Mouse (Mus musculus) embryonic facial prominence, embryonic 14.5 days (tissue): Measurements from ENCODE around the gene Atxn1. TPM values are rescaled to one million over a fixed set of nuclear protein-coding genes. Genes with fewer than 3 reads are reported as not detected.
A peak's percentile ranks its signal among the peaks of the same experiment; 100 is the strongest.

Experiments used
- ATAC-seq: fragments of 200-750 bp; cut with Nextera tagmentation; 2 replicates; pipeline ENCODE4 v1.8.0; 2017; ENCODE audit warnings: low read depth, moderate number of reproducible peaks, moderate TSS enrichment
- DNase-seq: peaks from one replicate; pipeline ENCODE4 v3.0.0-alpha.2; 2015; ENCODE audit warnings: low spot score
- H3K27ac ChIP-seq: fragments of 300-500 bp; sonication (generic); replicated peaks from 2 replicates; pipeline ENCODE4 v1.5.1; 2014; ENCODE audit warnings: low read depth, mild to moderate bottlenecking, low read length, moderate library complexity
- H3K27me3 ChIP-seq: fragments of 300-500 bp; sonication (generic); replicated peaks from 2 replicates; pipeline ENCODE4 v1.6.1; 2014; ENCODE audit warnings: low read length; ENCODE audit not compliant: control insufficient read depth, insufficient read depth
- H3K36me3 ChIP-seq: fragments of 300-500 bp; sonication (generic); 2 replicates; pipeline ENCODE4 v1.6.1; 2014; ENCODE audit warnings: low read length, mixed read lengths; ENCODE audit not compliant: control insufficient read depth, insufficient read depth
- H3K4me1 ChIP-seq: fragments of 300-500 bp; sonication (generic); 2 replicates; pipeline ENCODE4 v1.6.1; 2014; ENCODE audit warnings: antibody characterized with exemption, low read length; ENCODE audit not compliant: control insufficient read depth, insufficient read depth
- H3K4me2 ChIP-seq: fragments of 300-500 bp; sonication (generic); 2 replicates; pipeline ENCODE4 v1.6.1; 2014; ENCODE audit warnings: low read depth, mild to moderate bottlenecking, low read length, moderate library complexity, mixed read lengths
- H3K4me3 ChIP-seq: fragments of 300-500 bp; sonication (generic); 2 replicates; pipeline ENCODE4 v1.5.1; 2014; ENCODE audit warnings: low read depth, mild to moderate bottlenecking, low read length
- H3K9ac ChIP-seq: fragments of 300-500 bp; sonication (generic); 2 replicates; pipeline ENCODE4 v1.6.1; 2014; ENCODE audit warnings: low read depth, mild to moderate bottlenecking, low read length, moderate library complexity, mixed read lengths
- H3K9me3 ChIP-seq: fragments of 300-500 bp; sonication (generic); 2 replicates; pipeline ENCODE4 v1.6.1; 2016; ENCODE audit warnings: low read length; ENCODE audit not compliant: control insufficient read depth
- WGBS: fragments of 180-500 bp; shearing (Covaris S2); extraction: QIAGEN DNeasy Blood & Tissue Kit; methylation state at CpG from one replicate; pipeline ENCODE4 v1.1.7; 2014; 5-methylcytosine and 5-hydroxymethylcytosine counted together
- polyA plus RNA-seq: library from polyadenylated mRNA; unstranded; fragments of >200 nt; fragmentation: Nextera tagmentation; extraction: Ambion mirVana; gene quantifications from 2 replicates; pipeline ENCODE4 v1.2.1, GENCODE M21; 2014

Atxn1 gene
- polyA plus RNA-seq, 1 experiment from 2014 or later: 3.6 TPM

DNA sequence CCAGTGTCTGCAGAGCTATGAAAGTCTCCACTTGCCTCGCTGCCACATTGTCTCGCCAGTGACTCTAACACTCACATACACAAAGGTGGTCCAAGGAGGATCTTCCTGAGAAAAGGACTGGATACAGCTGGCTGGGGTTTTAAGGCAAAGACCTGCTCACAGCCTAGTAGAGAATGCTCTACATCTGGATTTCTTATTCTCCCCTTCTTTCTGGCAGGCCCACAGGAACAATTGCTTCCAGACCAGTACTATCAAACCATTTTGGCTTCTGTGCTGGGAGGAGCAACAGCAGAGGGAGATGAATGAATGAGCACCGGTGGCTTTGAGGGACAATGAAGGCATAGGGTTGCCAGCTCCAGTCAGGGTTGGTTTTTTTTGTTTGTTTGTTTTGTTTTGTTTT lies 265.8 kb downstream of the Atxn1 start:
- DNase-seq (no peak), ATAC-seq (no peak)
- Histone ChIP-seq H3K9me3 (peaks cover 8% of the 10 kb centered on the region; the same call in 1 of the 2 replicates), H3K4me1 (peaks cover 8% of the 10 kb centered on the region), H3K27ac (no peak overlapping the region), H3K27me3 (no peaks in the 10 kb centered on the region), H3K9ac (no peak overlapping the region), H3K36me3 (0 out of 2 replicates have a peak, but pooled peaks cover 5% of the 10 kb centered on the region), H3K4me2 (no peak overlapping the region), H3K4me3 (no peak overlapping the region)
- WGBS: 57% methylated on average over 3 of the region's 3 CpGs

- no peak overlapping the region for H3K9ac ChIP-seq
- H3K4me3 ChIP-seq: no peak overlapping the region
- H3K27me3 ChIP-seq: no peaks in the 10 kb centered on the region
- DNase-seq (no peak), ATAC-seq (no peak)
- H3K36me3 ChIP-seq: 0 out of 2 replicates have a peak, but pooled peaks cover 5% of the 10 kb centered on the region
- H3K4me1 ChIP-seq: peaks cover 15% of the 10 kb centered on the region
- H3K9me3 ChIP-seq: peaks cover 8% of the 10 kb centered on the region; the same call in 1 of the 2 replicates
- H3K4me2 ChIP-seq: no peak overlapping the region
- WGBS: 96% methylated on average over 6 of the region's 6 CpGs
- H3K27ac ChIP-seq: no peak overlapping the region
Observed at GRCm38 (mm10) chr13:45696009-45696408, 268.8 kb downstream of the Atxn1 start.

DNA sequence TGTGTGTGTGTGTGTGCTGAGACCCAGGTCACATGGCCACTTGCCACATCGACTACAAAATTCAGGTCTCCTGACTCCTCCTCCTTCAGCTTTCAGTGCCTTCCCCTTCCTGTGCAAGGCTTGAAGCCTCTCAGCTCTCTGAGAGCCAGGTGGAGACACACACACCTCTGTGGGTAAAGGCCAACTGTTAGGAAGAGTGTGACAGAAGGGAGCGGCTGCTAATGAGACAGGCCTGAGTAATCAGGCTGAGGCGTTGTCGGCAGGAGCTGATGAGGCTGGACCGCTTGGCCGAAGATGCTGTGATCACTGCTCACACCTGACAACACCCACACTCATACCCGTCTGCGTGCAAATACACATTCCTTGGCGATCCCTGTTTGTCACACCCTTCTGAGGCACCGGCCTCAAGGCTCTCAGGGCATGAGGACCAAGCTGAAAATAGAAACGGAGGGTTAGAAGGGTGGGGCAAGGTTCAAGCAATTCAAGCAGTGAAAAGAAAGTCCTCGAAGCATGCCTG lies 269.8 kb downstream of the Atxn1 start:
- ATAC-seq: no peak
- H3K9ac ChIP-seq: no peak overlapping the region
- peaks cover 8% of the 10 kb centered on the region; the same call in 1 of the 2 replicates for H3K9me3 ChIP-seq
- H3K4me1 ChIP-seq: peaks cover 15% of the 10 kb centered on the region
- 0 out of 2 replicates have a peak, but pooled peaks cover 5% of the 10 kb centered on the region for H3K36me3 ChIP-seq
- no peak overlapping the region for H3K4me2 ChIP-seq
- H3K27me3 ChIP-seq: no peaks in the 10 kb centered on the region
- DNase-seq: no peak
- WGBS: 88% methylated on average over 12 of the region's 12 CpGs
- H3K4me3 ChIP-seq: no peak overlapping the region
- no peak overlapping the region for H3K27ac ChIP-seq

DNA sequence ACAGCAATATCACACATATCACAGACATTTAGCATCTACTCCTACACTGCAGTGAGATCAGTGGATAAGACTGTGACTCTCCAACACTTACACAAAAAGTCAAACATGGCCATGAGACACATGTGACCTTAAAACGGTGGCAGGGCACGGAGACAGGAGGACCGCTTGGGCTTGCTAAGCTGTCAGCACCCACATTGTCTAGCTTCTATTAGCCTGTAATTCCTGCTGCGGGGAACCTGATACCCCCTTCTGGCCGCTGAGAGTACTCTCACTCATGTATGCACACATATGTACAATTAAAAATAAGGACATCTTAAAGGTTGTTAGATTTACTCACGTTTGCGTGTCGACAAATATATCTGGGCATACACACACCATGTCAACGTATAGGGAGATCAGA lies 270.9 kb downstream of the Atxn1 start:
- ATAC-seq (no peak), DNase-seq (no peak)
- Histone ChIP-seq H3K4me2 (no peak overlapping the region), H3K27me3 (no peaks in the 10 kb centered on the region), H3K4me1 (peaks cover 14% of the 10 kb centered on the region), H3K9me3 (peaks cover 8% of the 10 kb centered on the region; the same call in 1 of the 2 replicates), H3K36me3 (0 out of 2 replicates have a peak, but pooled peaks cover 5% of the 10 kb centered on the region), H3K9ac (no peak overlapping the region), H3K4me3 (no peak overlapping the region), H3K27ac (no peak overlapping the region)
- WGBS: 79% methylated on average over 9 of the region's 9 CpGs

- Histone ChIP-seq H3K27ac (no peak overlapping the region), H3K4me1 (peaks cover 10% of the 10 kb centered on the region), H3K36me3 (0 out of 2 replicates have a peak, but pooled peaks cover 5% of the 10 kb centered on the region), H3K27me3 (no peaks in the 10 kb centered on the region), H3K9ac (no peak overlapping the region), H3K4me3 (no peak overlapping the region), H3K9me3 (peaks cover 8% of the 10 kb centered on the region; the same call in 1 of the 2 replicates), H3K4me2 (no peak overlapping the region)
- ATAC-seq (no peak), DNase-seq (peak; percentile 43)
- WGBS: 34% methylated on average over 11 of the region's 11 CpGs
Observed at GRCm38 (mm10) chr13:45693534-45693933, 271.3 kb downstream of the Atxn1 start.

DNA sequence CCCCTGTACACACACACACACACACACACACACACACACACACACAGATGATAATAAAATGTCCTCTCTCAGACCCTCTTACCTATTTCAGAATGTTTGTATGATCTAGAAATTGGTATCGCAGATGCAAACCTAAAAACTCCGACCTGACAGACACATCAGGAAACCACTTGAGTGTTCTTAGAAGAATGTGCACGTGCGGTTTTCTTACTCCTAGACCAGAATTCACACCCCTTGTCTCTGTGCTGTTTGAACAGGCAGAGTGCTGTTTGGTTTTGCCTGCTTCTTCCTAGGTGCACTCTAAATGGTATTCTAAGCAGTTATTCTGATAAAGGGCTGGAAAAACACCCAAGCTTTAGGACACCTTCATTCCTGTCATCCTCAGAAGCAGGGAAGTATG lies 271.7 kb downstream of the Atxn1 start:
- no peak overlapping the region for H3K4me3 ChIP-seq
- H3K9ac ChIP-seq: no peak overlapping the region
- H3K36me3 ChIP-seq: 0 out of 2 replicates have a peak, but pooled peaks cover 5% of the 10 kb centered on the region
- no peak overlapping the region for H3K27ac ChIP-seq
- ATAC-seq: no peak
- 63% methylated on average over 4 of the region's 4 CpGs for WGBS
- no peak overlapping the region for H3K4me2 ChIP-seq
- H3K27me3 ChIP-seq: no peaks in the 10 kb centered on the region
- peaks cover 8% of the 10 kb centered on the region; the same call in 1 of the 2 replicates for H3K9me3 ChIP-seq
- H3K4me1 ChIP-seq: 0 out of 2 replicates have a peak, but pooled peaks cover 7% of the 10 kb centered on the region
- no peak for DNase-seq

DNA sequence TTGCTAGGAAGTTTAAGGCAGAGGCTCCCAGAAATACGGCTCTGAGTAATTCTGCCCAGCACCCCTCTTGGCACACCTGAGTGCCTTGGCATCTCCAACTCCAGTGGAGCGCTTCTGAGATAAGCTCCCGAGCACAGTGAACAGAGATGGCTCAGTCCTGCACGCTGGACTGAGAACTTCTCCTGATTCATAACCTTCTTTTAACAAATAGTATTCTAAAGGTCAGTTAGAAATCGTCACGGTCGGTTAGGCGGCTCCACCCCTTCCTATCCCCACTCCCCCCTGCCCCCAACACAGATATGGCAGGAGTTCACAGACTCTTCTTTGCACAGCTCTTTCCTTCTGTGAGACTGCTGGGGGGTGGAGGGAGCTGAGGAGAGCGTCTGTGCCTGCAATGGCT lies 272.4 kb downstream of the Atxn1 start:
- Histone ChIP-seq H3K9ac (no peak overlapping the region), H3K4me3 (no peak overlapping the region), H3K4me1 (0 out of 2 replicates have a peak, but pooled peaks cover 7% of the 10 kb centered on the region), H3K4me2 (no peak overlapping the region), H3K36me3 (0 out of 2 replicates have a peak, but pooled peaks cover under 1% of the 10 kb centered on the region), H3K27ac (no peak overlapping the region), H3K27me3 (no peaks in the 10 kb centered on the region), H3K9me3 (peaks cover 8% of the 10 kb centered on the region; the same call in 1 of the 2 replicates)
- WGBS: 66% methylated on average over 9 of the region's 9 CpGs
- ATAC-seq (no peak), DNase-seq (no peak)

DNA sequence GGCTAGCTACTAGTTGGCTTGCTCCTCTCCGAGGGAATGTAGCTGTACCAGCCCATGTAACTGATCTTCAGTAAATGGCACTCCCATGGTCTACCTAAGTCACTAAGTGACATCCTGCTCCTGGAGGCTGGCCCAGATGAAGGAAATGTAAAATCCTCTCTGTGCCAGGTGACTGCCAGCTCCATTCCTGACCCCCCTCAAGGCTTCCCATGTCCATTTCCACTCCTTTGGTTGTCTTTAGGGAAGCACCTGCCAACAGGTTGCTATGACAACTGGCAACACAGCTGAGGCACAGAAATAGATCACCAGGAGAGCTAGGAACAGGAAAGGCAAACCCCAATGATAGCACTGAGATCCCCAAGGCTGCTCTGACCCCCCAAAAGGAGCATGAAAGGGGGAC lies 274.4 kb downstream of the Atxn1 start:
- WGBS: 86% methylated on average over 1 of the region's 1 CpGs
- Histone ChIP-seq H3K4me1 (0 out of 2 replicates have a peak, but pooled peaks cover 7% of the 10 kb centered on the region), H3K4me2 (no peak overlapping the region), H3K9ac (no peak overlapping the region), H3K9me3 (no peaks in the 10 kb centered on the region), H3K4me3 (no peak overlapping the region), H3K27ac (no peak overlapping the region), H3K36me3 (no peaks in the 10 kb centered on the region), H3K27me3 (no peaks in the 10 kb centered on the region)
- DNase-seq (no peak), ATAC-seq (no peak)

DNA sequence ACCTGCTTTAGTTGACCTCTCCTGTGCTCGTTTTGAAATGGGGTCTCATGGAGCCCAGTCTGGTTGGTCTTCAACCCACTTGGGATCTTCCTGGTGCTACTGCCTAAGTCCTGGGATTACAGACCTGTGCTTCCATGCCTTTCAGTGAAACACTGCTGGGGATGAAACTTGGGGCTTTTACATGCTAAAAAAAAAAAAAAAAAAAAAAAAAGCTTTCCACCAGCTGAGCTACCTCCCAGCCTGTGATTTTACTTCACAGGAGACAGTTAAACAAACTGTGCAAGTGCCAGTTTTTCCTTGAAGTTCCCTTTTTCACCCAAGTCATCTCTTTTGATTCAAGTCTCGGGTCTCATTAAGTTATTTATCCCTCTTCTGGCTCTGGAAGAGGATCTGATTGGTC lies 275.9 kb downstream of the Atxn1 start:
- 0 out of 2 replicates have a peak, but pooled peaks cover 7% of the 10 kb centered on the region for H3K4me1 ChIP-seq
- H3K27me3 ChIP-seq: no peaks in the 10 kb centered on the region
- H3K9ac ChIP-seq: no peak overlapping the region
- 67% methylated on average over 2 of the region's 2 CpGs for WGBS
- no peaks in the 10 kb centered on the region for H3K36me3 ChIP-seq
- ATAC-seq (no peak), DNase-seq (no peak)
- no peaks in the 10 kb centered on the region for H3K9me3 ChIP-seq
- no peak overlapping the region for H3K27ac ChIP-seq
- H3K4me2 ChIP-seq: no peak overlapping the region
- H3K4me3 ChIP-seq: no peak overlapping the region
